Mouse (Mus musculus) cerebellum, adult 2 months (tissue): ENCODE measurements around the gene Tnr. TPM values are rescaled to one million over a fixed set of nuclear protein-coding genes. Genes with fewer than 3 reads are reported as not detected.
A peak's percentile ranks its signal among the peaks of the same experiment; 100 is the strongest.

Source experiments
- DNase-seq, 2 experiments: peaks; one replicate each; pipeline ENCODE4 v3.0.0; 2021
- H3K27ac ChIP-seq: fragments of 200-500 bp; 2 replicates; pipeline ENCODE4 v1.5.1; 2012; ENCODE audit warnings: low read length, control low read depth, inconsistent platforms; ENCODE audit not compliant: insufficient read depth
- H3K27me3 ChIP-seq: fragments of 200-500 bp; 2 replicates; pipeline ENCODE4 v1.6.1; 2012; ENCODE audit warnings: inconsistent platforms, mild to moderate bottlenecking, low read length, moderate library complexity; ENCODE audit not compliant: control insufficient read depth, insufficient read depth
- H3K4me1 ChIP-seq: fragments of 200-500 bp; 2 replicates; pipeline ENCODE4 v1.6.1; 2011; ENCODE audit warnings: low read length; ENCODE audit not compliant: control insufficient read depth, insufficient read depth
- H3K4me3 ChIP-seq: fragments of 200-500 bp; replicated peaks from 2 replicates; pipeline ENCODE3; 2011; ENCODE audit warnings: mild to moderate bottlenecking, low read depth, low read length, control low read depth; ENCODE audit not compliant: insufficient read depth
- CTCF ChIP-seq: fragments of 200-500 bp; IDR thresholded peaks from 2 replicates; pipeline ENCODE4 v1.5.1; 2011; ENCODE audit warnings: low read depth, mild to moderate bottlenecking, control low read depth, low read length, moderate library complexity, borderline replicate concordance; ENCODE audit not compliant: insufficient read depth
- POLR2A ChIP-seq: fragments of 200-500 bp; IDR thresholded peaks from 2 replicates; pipeline ENCODE4 v1.6.1; 2011; ENCODE audit warnings: low read length, control low read depth, borderline replicate concordance; ENCODE audit not compliant: insufficient read depth
- WGBS: fragments of 180-500 bp; shearing (Covaris S2); methylation state at CpG from one replicate; pipeline ENCODE4 v1.1.7; 2018; 5-methylcytosine and 5-hydroxymethylcytosine counted together
- polyA plus RNA-seq: library from polyadenylated mRNA; depleted of rRNA; stranded (reverse); fragments of >200 nt; gene quantifications from 2 replicates; pipeline ENCODE4 v1.2.3, GENCODE M21; 2012

Gene Tnr
- polyA plus RNA-seq, 1 experiment, result 22.7 TPM

DNA sequence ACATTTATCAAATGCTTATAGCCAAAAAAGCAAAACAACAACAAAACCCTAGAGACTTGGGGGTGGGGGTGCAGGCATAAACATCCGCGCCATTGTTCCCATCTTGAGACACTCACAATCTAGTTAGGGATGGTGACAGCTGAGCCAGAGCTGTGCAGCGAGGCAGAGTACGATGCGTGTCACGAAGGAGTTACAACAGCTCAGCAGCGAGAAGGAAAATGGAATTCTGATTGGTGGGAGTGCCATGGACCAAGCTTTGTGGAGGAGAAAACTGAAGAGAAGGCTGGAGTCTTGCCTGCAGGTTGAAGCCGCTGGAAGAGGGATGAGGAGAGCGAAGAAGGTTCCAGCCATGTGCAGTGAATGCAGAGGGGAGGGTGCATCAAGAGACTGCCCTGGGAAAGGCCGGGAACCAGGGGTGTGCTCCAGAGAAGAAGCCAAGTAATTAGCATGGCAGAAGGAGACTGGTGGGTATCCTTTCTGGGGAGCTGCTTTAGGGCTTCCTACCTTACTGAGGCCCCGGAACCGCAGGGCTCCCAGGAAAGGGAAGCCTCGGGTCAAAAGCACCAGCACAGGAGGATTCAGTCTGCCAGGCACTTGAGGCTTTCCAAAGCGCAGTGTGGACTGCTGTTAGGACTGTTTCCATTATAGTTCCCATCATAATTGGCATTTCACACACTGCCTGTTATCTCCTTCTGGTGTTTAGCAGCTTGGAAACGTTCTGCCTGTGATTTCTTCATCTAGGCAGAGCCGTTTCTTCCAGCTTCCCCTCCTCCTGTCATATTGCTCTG lies 91.3 kb downstream of the Tnr start:
- no peak for TF ChIP-seq CTCF
- no peak for TF ChIP-seq POLR2A
- WGBS, result 55% methylated on average over 16 of the region's 16 CpGs
- DNase-seq, result peak; percentile 36 to 50
- peaks cover 12% of the 10 kb centered on the region for H3K4me1 ChIP-seq
- H3K27me3 ChIP-seq, result no peaks in the 10 kb centered on the region
- no peak overlapping the region for H3K27ac ChIP-seq
- no peak overlapping the region for H3K4me3 ChIP-seq

- DNase-seq, result peak in 1 of 2 experiments; percentile 26
- 61% methylated on average over 4 of the region's 4 CpGs for WGBS
- H3K4me3 ChIP-seq, result no peak overlapping the region
- H3K27ac ChIP-seq, result no peak overlapping the region
- H3K27me3 ChIP-seq, result no peaks in the 10 kb centered on the region
- peaks cover 12% of the 10 kb centered on the region for H3K4me1 ChIP-seq
- TF ChIP-seq POLR2A (no peak), CTCF (no peak)
These were observed 92.1 kb downstream of the Tnr start for GRCm38 (mm10) chr1:159615686-159616085.

GRCm38 (mm10) chr1:159619205-159619604 lies 95.6 kb downstream of the Tnr start:
- no peak overlapping the region for H3K4me3 ChIP-seq
- DNase-seq, result no peak
- peaks cover 5% of the 10 kb centered on the region for H3K4me1 ChIP-seq
- no peak overlapping the region for H3K27ac ChIP-seq
- no peaks in the 10 kb centered on the region for H3K27me3 ChIP-seq
- TF ChIP-seq POLR2A (no peak), CTCF (no peak)
- 95% methylated on average over 2 of the region's 2 CpGs for WGBS

DNA sequence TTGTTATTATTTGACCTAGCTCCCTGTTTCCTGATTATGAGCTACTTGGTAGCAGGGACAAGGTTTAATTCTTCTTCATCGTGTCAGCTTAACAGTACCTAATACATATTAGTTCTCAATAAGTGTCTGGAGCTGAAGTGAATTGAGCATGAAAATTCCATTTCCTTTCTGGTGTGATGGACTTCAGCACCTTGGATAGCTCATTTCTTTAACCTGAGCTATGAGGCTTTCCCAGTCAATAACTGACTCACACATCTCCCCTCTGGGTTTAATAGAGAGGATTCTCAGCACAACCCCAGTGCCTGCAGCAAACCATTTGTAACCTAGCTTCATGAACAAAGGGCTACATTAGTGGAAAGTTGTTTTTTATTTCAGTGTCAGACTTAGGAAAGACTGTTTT lies 97.8 kb downstream of the Tnr start:
- 85% methylated on average over 1 of the region's 1 CpGs for WGBS
- TF ChIP-seq CTCF, result no peak
- no peak for TF ChIP-seq POLR2A
- Histone ChIP-seq H3K4me1 (no peaks in the 10 kb centered on the region), H3K4me3 (no peak overlapping the region), H3K27ac (no peak overlapping the region), H3K27me3 (no peaks in the 10 kb centered on the region)
- no peak for DNase-seq

- TF ChIP-seq POLR2A, result no peak
- no peak for TF ChIP-seq CTCF
- no peak overlapping the region for H3K4me3 ChIP-seq
- no peak for DNase-seq
- H3K27me3 ChIP-seq, result no peaks in the 10 kb centered on the region
- 81% methylated on average over 3 of the region's 3 CpGs for WGBS
- peaks cover 3% of the 10 kb centered on the region; the same call in 1 of the 2 replicates for H3K4me1 ChIP-seq
- no peak overlapping the region for H3K27ac ChIP-seq
These were observed 105.5 kb downstream of the Tnr start for GRCm38 (mm10) chr1:159629119-159629518.

GRCm38 (mm10) chr1:159629822-159630589 lies 106.4 kb downstream of the Tnr start:
- 70% methylated on average over 5 of the region's 5 CpGs for WGBS
- Histone ChIP-seq H3K4me3 (no peak overlapping the region), H3K27me3 (no peaks in the 10 kb centered on the region), H3K4me1 (peaks cover 3% of the 10 kb centered on the region; the same call in 1 of the 2 replicates), H3K27ac (no peak overlapping the region)
- DNase-seq, result no peak
- TF ChIP-seq POLR2A, result no peak
- TF ChIP-seq CTCF, result no peak

DNA sequence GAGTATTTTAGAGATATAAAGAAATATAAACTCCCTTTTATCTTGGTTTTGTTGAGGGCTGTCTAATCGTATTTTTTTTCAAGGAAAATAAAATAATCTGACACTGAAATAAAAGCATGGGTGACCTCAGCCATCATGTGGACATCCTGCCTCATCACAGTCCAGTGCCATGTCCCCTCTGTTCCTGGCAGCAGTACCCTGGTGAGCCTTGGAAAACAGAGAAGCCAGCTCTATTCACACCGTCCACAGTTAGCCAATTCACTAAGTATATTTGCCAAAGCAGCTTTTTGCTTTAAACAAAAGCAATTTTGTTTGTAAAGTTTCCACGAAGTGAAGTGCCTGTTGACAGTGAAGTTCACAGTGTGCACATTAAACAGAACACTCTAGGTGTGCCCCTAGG lies 109.0 kb downstream of the Tnr start:
- TF ChIP-seq CTCF, result no peak
- no peak for TF ChIP-seq POLR2A
- no peaks in the 10 kb centered on the region for H3K27me3 ChIP-seq
- H3K27ac ChIP-seq, result no peak overlapping the region
- peaks cover 3% of the 10 kb centered on the region; the same call in 1 of the 2 replicates for H3K4me1 ChIP-seq
- WGBS, result 38% methylated on average over 3 of the region's 3 CpGs
- DNase-seq, result peak in 1 of 2 experiments; percentile 53
- no peak overlapping the region for H3K4me3 ChIP-seq

DNA sequence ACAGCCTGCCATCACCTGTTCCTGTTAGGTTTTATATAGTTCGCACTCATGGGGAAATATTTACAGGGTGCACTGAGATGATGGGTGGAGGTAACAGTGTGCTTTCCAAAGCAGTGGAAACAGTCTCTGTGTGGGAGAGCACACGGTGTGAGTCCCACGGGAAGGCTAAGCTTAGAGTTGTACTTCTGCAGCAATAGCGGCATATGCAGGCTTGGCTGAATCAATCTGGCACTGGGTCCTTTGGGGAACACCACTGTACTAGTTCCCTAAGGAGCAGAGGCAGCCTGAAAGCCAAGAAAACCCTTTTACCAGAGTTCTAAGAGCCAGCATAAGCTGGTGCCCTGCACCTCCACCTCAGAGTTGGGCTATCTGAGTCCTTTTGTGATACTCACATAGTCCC lies 115.8 kb downstream of the Tnr start:
- TF ChIP-seq CTCF (no peak), POLR2A (no peak)
- DNase-seq, result no peak
- Histone ChIP-seq H3K27ac (no peak overlapping the region), H3K27me3 (no peaks in the 10 kb centered on the region), H3K4me1 (0 out of 2 replicates have a peak, but pooled peaks cover 5% of the 10 kb centered on the region), H3K4me3 (no peak overlapping the region)
- 89% methylated on average over 4 of the region's 4 CpGs for WGBS
